Mouse (Mus musculus) inflammation-experienced regulatory T-cells, adult 6 months (primary cell): ENCODE data around the gene Pdhb. TPM values are rescaled to one million over a fixed set of nuclear protein-coding genes. Genes with fewer than 3 reads are reported as not detected.

Experiments used
- ATAC-seq: one replicate; pipeline ENCODE4 v1.8.0; 2017
- polyA plus RNA-seq, 3 experiments: library from polyadenylated mRNA; unstranded; fragments of 100-300 nt; shearing (Covaris generic); gene quantifications; one replicate each; pipeline ENCODE4 v1.2.1; 2017

Gene Pdhb
- polyA plus RNA-seq, 3 experiments from 2014 or later: 127 to 152 (median 143) TPM

DNA sequence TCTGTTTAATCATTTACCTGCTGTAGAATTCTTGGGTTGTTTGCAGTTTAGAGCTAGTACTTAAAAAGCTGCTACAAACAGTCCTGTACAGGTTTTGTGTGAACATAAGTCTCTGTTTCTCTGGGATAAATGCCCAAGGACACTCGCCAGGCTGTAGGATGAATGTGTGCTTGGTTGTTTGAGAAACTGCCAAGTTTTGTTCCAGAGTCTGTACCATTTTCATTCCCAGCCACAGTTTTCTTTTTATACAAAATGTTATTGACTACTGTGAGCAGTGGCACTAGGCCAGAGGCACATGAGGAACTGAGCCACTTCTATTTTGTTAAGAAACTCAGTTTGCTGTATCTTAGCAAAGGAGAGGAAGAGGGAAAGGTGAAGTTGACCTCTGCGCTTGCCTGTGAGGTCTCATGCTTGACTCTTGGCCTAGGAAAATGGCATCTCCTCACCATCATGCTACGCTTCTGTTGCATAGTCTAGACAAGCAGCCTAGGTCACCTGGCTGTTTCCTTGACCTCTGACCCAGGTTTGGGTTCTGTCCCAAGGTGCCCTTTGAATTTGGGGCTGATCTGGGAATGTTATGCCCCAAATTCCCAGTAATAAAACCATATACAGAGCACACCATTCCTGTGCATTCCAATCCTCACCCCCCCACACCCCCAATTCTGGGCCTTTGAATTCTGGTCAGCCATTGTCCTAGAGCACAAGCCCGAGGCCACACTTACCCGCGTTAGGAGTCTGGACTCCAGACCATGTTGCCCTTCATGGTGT is 13.6 kb upstream of the Pdhb start:
- no peak for ATAC-seq

GRCm38 (mm10) chr14:8183330-8183729 is 10.5 kb upstream of the Pdhb start:
- ATAC-seq: no peak

- ATAC-seq: no peak
These were observed 7.7 kb upstream of the Pdhb start for GRCm38 (mm10) chr14:8180371-8181035.

DNA sequence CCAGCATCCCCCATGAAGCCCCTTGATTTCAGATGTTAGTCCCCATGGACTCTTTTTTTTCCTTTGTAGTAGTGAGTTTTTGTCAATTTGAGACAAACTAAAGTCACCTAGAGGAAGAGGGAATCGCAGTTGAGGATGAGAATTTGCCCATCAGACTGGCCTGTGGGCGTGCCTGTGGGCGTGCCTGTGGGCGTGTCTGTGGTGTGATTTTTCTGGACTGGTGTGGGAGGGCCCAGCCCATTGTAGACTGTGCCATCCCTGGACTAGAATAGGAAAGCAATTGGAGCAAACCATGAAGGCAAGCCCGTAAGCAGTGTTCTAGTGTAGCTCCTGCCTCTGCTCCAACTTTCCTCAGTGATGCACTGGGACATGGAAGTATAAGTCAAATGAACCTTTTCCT is 3.4 kb upstream of the Pdhb start:
- ATAC-seq: no peak

- no peak for ATAC-seq
These were observed 1.8 kb upstream of the Pdhb start for GRCm38 (mm10) chr14:8174634-8175033.

DNA sequence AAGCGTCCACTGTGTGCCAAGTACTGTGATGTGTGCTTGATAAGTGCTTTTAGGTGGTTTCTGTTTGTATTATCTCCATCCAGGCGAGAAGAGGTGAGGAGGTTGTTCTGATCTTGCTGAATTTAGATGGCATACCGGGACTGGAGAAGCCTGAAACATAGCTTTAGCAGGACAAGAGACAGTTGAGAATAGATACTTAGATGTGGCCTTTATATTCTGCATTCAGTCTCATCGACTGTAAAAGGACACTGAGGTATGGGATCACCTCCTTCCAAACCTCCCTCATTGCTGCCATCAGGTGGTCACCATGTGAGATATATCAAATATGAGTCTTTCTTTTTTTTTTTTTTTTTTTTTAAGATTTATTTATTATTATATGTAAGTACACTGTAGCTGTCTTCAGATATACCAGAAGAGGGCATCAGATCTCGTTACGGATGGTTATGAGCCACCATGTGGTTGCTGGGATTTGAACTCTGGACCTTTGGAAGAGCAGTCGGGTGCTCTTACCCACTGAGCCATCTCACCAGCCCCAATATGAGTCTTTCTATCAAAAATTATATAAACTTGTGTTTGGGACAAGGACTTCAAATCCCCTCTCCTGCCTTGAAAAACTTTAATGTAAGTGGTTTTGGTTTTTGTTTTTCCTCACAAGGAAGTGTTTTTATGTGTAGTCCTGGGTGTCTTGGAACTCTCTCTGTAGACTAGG is 871 bp upstream of the Pdhb start:
- peak; percentile 36 for ATAC-seq

- ATAC-seq: no peak
These were observed 8.4 kb downstream of the Pdhb start for GRCm38 (mm10) chr14:8164463-8164862.

- no peak for ATAC-seq
These were observed 11.0 kb downstream of the Pdhb start for GRCm38 (mm10) chr14:8161777-8162176.

GRCm38 (mm10) chr14:8159141-8159540 is 13.7 kb downstream of the Pdhb start:
- no peak for ATAC-seq

- no peak for ATAC-seq
These were observed 14.1 kb downstream of the Pdhb start for GRCm38 (mm10) chr14:8158721-8159120.

DNA sequence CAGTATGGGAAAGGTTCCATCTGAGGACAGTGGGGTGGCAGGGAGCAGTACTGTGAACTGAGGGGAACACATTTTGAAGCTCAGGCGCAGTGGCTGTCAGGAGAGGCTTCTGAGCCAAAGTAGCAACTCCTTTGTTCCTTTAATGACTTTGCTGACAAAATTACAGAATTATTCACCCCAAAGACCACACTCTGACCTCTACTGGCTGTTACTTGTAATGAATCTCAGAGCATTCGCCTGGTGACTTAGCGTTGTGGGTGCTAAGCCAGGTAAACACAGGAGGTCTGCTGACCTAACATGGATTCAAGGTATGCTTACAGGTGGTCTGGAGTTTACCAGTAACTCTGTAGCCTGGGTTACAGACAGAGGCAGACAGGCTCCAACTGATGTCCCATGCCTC is 15.9 kb downstream of the Pdhb start:
- peak; percentile 38 for ATAC-seq

DNA sequence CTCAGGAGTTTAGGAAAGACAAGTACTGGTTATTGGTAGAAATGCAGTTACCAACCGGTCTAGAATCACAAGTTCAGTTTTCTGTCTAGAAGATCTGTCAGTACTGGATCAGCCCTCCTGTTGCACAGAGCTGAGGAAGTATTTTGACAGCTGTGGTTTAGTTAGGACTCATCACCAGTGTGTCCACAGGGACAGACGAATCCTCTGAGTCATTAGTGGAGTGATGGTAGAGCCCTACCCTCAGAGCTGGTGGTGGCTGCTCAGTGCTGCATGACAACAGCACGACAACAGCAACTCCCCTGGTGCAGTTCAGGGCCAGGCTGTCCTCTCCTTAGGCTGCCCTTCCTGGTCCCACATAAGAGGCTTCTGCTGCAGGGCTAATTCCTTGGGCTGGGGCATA is 18.8 kb downstream of the Pdhb start:
- no peak for ATAC-seq

DNA sequence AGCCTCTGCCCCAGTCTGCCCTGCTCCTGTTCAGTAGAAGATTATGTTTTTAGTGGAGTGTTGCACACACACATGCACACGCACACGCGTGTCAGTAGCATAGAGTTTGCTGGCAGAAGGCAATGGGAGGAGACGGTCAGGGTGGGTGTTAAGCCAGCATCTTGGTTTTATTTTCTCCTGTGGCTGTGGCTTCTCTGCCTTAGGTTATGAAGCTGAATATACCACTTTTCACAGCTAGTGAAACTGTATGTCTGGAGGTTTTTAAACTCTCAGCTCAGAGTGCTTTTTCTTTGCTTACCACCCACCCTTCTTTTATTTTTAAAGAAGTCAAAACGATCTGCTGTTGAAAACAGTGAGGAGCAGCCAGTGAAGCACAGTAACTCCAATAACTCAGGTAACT is 21.1 kb downstream of the Pdhb start:
- no peak for ATAC-seq

- ATAC-seq: no peak
These were observed 24.0 kb downstream of the Pdhb start for GRCm38 (mm10) chr14:8148842-8149241.

DNA sequence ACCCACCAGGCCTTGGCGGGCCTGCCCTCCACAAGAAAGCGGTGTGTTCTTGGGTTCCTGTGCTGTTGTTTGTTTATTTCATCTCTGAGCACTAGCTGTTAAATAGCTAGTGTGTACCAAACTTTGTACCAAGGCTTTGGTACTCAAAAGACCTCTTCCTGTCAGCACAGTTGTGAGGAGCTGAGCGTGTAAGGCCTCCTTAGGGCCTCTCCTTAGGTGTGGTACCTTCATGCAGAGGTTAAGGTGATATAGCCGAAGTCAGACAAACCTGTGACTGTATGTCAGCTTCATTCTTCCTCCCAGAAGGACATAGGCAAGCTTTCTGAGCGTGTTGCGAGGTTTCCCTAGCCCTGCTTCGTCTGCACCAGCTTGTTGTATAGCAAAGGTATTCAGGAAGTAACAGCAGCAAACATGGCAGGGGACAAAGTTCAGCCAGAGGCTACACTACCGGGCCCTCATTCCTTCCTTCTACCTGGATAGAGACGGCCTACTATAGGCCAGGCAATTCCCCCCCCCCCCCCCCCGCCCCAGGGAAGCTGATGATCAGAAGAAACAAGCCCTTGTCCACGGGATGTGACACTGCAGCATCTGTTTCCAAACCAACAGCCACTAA is 26.1 kb downstream of the Pdhb start:
- ATAC-seq: no peak

DNA sequence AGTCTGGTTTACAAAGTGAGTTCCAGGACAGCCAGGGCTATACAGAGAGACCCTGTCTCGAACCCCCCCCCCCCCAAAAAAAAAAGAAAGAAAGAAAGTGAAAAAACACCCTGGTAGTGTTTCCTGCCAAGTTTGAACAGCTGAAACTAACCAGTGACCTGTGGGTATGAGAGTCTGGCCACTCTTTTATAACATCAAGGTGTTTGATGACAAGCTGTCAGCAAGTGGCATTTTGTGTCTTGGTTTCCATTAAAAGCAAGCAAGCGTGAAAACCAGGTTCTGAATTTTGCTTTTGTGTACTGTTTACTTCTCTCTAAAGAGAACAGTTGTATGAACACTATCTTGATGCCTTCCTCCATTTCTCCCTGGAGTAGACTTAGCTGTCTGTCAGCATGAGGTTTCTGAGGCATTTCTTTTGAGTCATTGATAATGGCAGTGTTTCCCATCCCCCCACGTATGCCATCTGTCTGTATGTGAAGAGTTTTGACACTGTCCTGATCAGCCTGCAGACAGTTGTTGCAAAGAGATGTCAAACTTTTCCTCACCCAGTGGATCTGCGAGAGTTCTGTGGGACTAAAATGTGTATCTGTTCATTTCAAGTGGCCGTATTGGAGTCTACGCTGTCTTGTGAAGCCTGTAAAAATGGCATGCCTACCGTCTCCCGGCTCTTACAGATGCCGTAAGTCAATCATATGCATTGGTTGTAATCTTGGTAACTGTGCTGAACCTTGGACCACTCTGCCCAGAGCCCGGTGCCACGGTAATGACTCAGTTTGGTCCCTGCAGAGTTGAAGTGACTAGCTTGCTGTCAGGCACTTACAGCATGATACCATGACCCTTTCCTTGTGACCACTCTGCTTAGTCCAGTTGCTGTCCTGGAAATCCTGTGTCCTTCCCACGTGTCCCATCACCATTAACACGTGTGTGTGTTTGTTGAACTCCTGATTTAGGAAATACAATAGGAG is 26.9 kb downstream of the Pdhb start:
- no peak for ATAC-seq

GRCm38 (mm10) chr14:8141131-8141530 is 31.7 kb downstream of the Pdhb start:
- no peak for ATAC-seq

DNA sequence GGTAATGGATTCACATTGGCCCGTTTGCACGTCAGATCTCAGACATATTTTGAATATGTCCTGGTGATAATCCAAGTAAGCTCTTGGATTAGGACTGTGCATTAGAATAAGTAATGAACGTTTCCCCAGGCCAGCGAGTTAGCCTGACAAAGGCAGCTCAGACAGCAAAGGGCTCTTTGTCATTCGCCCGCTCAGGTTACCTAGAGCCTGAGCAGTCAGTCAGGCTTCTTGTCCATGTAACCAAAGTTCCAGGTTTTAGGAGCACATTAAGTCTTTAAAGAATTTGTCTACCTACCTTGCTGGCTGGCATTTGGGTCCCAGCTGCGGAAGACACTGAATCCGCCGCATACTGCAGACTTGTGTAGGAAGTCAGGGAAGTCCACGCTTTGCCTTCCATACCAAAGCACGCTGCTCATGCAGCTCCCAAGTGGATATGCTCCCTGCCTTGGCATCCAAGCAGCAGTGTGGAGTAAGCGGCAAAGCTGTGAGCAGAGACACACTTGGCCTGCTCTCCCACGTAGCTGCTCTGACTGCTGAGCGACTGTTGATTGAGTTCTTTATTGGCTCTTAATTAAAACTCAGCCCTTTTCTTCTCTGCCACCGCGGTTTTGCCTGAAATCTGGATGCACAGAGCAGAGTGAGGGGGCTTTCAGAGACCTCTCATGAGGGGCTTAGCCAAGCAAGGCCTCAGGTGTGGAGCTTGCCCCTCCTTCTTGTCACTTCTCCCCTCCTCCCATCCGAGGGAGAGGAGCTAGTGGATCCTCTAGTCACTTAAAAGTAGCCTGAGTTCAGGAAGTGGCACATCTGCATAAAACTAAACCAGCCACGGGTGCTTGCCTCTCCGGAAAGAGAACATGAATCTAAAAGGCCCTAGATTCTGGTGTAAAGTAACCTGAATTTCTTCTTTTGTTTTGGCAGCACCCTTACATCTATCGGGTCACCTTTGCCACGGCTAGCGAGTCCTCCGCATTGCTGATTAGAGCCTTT is 32.8 kb downstream of the Pdhb start:
- ATAC-seq: no peak

DNA sequence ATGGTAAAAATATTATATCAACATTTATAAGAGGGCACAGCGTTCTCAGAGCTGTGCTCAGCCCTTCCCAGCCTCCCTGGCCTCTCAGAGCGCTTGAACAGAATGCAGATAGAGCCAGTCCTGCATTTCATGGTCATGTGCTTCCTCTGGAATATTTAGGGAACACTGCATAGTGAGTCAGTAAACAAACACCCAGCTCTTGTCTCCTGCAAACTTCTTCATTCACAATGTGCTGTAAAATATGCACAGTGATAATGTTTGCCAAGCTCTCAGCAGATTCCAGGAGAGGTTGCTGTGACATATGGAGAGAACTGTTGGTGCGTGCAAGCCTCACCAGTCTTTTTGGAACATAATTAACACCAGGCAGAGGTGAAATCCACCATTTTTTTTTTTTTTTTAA is 37.7 kb downstream of the Pdhb start:
- ATAC-seq: no peak

DNA sequence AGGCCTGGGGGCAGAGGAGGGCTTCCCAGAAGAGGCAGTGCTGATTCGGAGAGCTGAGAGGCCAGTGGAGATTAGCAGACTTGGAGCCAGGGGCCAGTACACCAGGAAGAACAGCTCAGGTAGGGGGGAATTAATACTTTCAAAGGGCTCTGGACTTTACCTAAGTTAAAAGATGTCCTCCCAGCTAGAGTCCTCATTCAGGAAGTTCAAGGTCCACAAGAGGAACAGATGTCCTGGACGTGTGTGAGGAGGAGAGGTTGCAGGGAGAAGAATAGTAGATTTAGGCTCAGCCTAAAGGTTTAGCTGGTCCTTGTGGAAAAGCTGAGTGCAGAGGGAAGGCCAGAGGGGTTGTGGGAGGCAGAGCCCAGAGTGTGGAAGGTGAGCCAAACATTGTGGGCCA is 38.6 kb downstream of the Pdhb start:
- ATAC-seq: no peak

- no peak for ATAC-seq
These were observed 40.0 kb downstream of the Pdhb start for GRCm38 (mm10) chr14:8132789-8133188.
